Mouse (Mus musculus): ENCODE measurements around the gene Brix1. TPM values are rescaled to one million over a fixed set of nuclear protein-coding genes. Genes with fewer than 3 reads are reported as not detected.

Brix1 gene
- 10 to 100 TPM; 12.1 to 17.4 TPM for total RNA-seq (2023)

GRCm38 (mm10) chr15:10485484-10486364 lies at the start of gene Brix1, which contains the start of gene Rad1:
Gene Brix1, minus strand, starts transcription at chr15:10485947.
Gene Rad1, plus strand, starts transcription at chr15:10486018.

GRCm38 (mm10) chr15:10470151-10470831 lies 15.5 kb downstream of the Brix1 start, which contains the start of gene Dnajc21:
Gene Dnajc21, minus strand, starts transcription at chr15:10470516.

Other genes starting within 250 kb of the Brix1 start
- not detected for gene Gm21973, start 160.6 kb downstream of the Brix1 start, total RNA-seq (2023)
- not detected for gene Agxt2, start 127.4 kb downstream of the Brix1 start, total RNA-seq (2023)
- gene Dnajc21, start 15.4 kb downstream of the Brix1 start, total RNA-seq (2023) = 10 to 100 TPM; 12.7 to 14.4 TPM
- gene Rad1, start 71 bp upstream of the Brix1 start, total RNA-seq (2023) = 1 to 10 TPM; 7.3 to 7.5 TPM
- not detected for gene Ttc23l, start 72.7 kb upstream of the Brix1 start, total RNA-seq (2023)
- gene Rai14, start 228.7 kb upstream of the Brix1 start, total RNA-seq (2023) = 1 to 10 TPM in 1 of 2 experiments, under 1 TPM in 1; 0.73 to 1.2 TPM

Data from neutrophil, adult 59 days (primary cell).